Mouse (Mus musculus) kidney, adult 2 months (tissue): ENCODE data around the gene Mfap5. TPM values are rescaled to one million over a fixed set of nuclear protein-coding genes. Genes with fewer than 3 reads are reported as not detected.
A peak's percentile ranks its signal among the peaks of the same experiment; 100 is the strongest.
"Not testable (repeated sequence)": the region's sequence is repeated elsewhere in the genome, so short reads cannot be mapped to it uniquely, and the experiment has no call there.

Experiments
- DNase-seq: peaks from one replicate; pipeline ENCODE4 v3.0.0; 2021
- H3K27ac ChIP-seq: fragments of 200-500 bp; 2 replicates; pipeline ENCODE4 v1.5.1; 2012; ENCODE audit warnings: low read depth, low read length, control low read depth, inconsistent platforms; ENCODE audit not compliant: insufficient read depth
- H3K27me3 ChIP-seq: fragments of 200-500 bp; replicated peaks from 2 replicates; pipeline ENCODE4 v1.6.1; 2012; ENCODE audit warnings: mild to moderate bottlenecking, moderate library complexity, low read length, inconsistent platforms; ENCODE audit not compliant: control insufficient read depth, insufficient read depth
- H3K36me3 ChIP-seq: fragments of 200-500 bp; 2 replicates; pipeline ENCODE4 v1.6.1; 2012; ENCODE audit warnings: mild to moderate bottlenecking, moderate library complexity, low read length, inconsistent platforms; ENCODE audit not compliant: control insufficient read depth, insufficient read depth
- H3K4me1 ChIP-seq: fragments of 200-500 bp; 2 replicates; pipeline ENCODE4 v1.6.1; 2011; ENCODE audit warnings: low read length; ENCODE audit not compliant: control insufficient read depth, insufficient read depth
- H3K4me3 ChIP-seq: fragments of 200-500 bp; 2 replicates; pipeline ENCODE4 v1.5.1; 2011; ENCODE audit warnings: mild to moderate bottlenecking, low read depth, low read length, control low read depth; ENCODE audit not compliant: insufficient read depth
- CTCF ChIP-seq: fragments of 200-500 bp; conservative IDR thresholded peaks from 2 replicates; pipeline ENCODE4 v1.5.1; 2011; ENCODE audit warnings: low read depth, mild to moderate bottlenecking, control low read depth, low read length, moderate library complexity, mixed read lengths; ENCODE audit not compliant: insufficient read depth, insufficient read length
- POLR2A ChIP-seq: fragments of 200-500 bp; IDR thresholded peaks from one replicate; pipeline ENCODE4 v1.6.1; 2011; ENCODE audit warnings: low read depth, low read length, control low read depth
- WGBS: fragments of 180-500 bp; shearing (Covaris S2); methylation state at CpG from one replicate; pipeline ENCODE4 v1.1.7; 2018; 5-methylcytosine and 5-hydroxymethylcytosine counted together
- polyA plus RNA-seq: library from polyadenylated mRNA; depleted of rRNA; stranded (reverse); fragments of >200 nt; gene quantifications from 2 replicates; pipeline ENCODE4 v1.2.3, GENCODE M21; 2012

Mfap5 gene
- polyA plus RNA-seq, 1 experiment, result 16.8 TPM

- H3K36me3 ChIP-seq, result no peaks in the 10 kb centered on the region
- DNase-seq, result peak; percentile 45
- no peaks in the 10 kb centered on the region; the same call in 1 of the 2 replicates for H3K27me3 ChIP-seq
- no peak overlapping the region for H3K4me3 ChIP-seq
- no peak overlapping the region for H3K27ac ChIP-seq
- TF ChIP-seq POLR2A (no peak), CTCF (no peak)
- 11% methylated on average over 21 of the region's 21 CpGs for WGBS
- 0 out of 2 replicates have a peak, but pooled peaks cover 4% of the 10 kb centered on the region for H3K4me1 ChIP-seq
Observed at GRCm38 (mm10) chr6:122495082-122495881, 10.4 kb upstream of the Mfap5 start.

GRCm38 (mm10) chr6:122496501-122496900 is 9.1 kb upstream of the Mfap5 start:
- Histone ChIP-seq H3K27ac (no peak overlapping the region), H3K4me1 (0 out of 2 replicates have a peak, but pooled peaks cover 4% of the 10 kb centered on the region), H3K4me3 (no peak overlapping the region), H3K36me3 (no peaks in the 10 kb centered on the region), H3K27me3 (no peaks in the 10 kb centered on the region; the same call in 1 of the 2 replicates)
- no peak for TF ChIP-seq CTCF
- no peak for TF ChIP-seq POLR2A
- peak; percentile 34 for DNase-seq
- WGBS, result 33% methylated on average over 5 of the region's 5 CpGs

- Histone ChIP-seq H3K27ac (no peak within 1 kb of the TSS), H3K4me3 (no peak within 1 kb of the TSS), H3K27me3 (no peaks in the 10 kb centered on the region; the same call in 1 of the 2 replicates), H3K36me3 (no peaks in the 10 kb centered on the region), H3K4me1 (0 out of 2 replicates have a peak, but pooled peaks cover 4% of the 10 kb centered on the region)
- WGBS, result 73% methylated on average over 5 of the region's 5 CpGs
- DNase-seq, result no peak
- TF ChIP-seq POLR2A (no peak), CTCF (no peak)
Observed at GRCm38 (mm10) chr6:122498661-122499060, 7.0 kb upstream of the Mfap5 start, which contains the start of gene Rimklb. Rimklb (minus strand) TSS chr6:122498761.

GRCm38 (mm10) chr6:122505041-122505440 is 604 bp upstream of the Mfap5 start:
- TF ChIP-seq CTCF (no peak), POLR2A (no peak)
- WGBS, result 34% methylated on average over 4 of the region's 4 CpGs
- Histone ChIP-seq H3K36me3 (no peaks in the 10 kb centered on the region), H3K27me3 (no peaks in the 10 kb centered on the region), H3K4me3 (no peak overlapping the region), H3K27ac (no peak overlapping the region), H3K4me1 (no peaks in the 10 kb centered on the region)
- DNase-seq, result no peak

GRCm38 (mm10) chr6:122508494-122508893 is 2.8 kb downstream of the Mfap5 start:
- Histone ChIP-seq H3K4me1 (no peaks in the 10 kb centered on the region), H3K36me3 (no peaks in the 10 kb centered on the region), H3K27ac (no peak overlapping the region), H3K27me3 (no peaks in the 10 kb centered on the region), H3K4me3 (no peak overlapping the region)
- TF ChIP-seq CTCF (no peak), POLR2A (no peak)
- DNase-seq, result no peak
- WGBS, result 65% methylated on average over 8 of the region's 8 CpGs

GRCm38 (mm10) chr6:122512914-122513878 is 7.6 kb downstream of the Mfap5 start:
- 55% methylated on average over 12 of the region's 12 CpGs for WGBS
- no peak overlapping the region for H3K27ac ChIP-seq
- TF ChIP-seq CTCF, result no peak
- no peak for TF ChIP-seq POLR2A

GRCm38 (mm10) chr6:122514312-122514711 is 8.7 kb downstream of the Mfap5 start:
- WGBS, result 82% methylated on average over 3 of the region's 3 CpGs
- no peaks in the 10 kb centered on the region for H3K4me1 ChIP-seq
- H3K27me3 ChIP-seq, result no peaks in the 10 kb centered on the region
- TF ChIP-seq CTCF (no peak), POLR2A (no peak)
- no peak for DNase-seq
- H3K27ac ChIP-seq, result no peak overlapping the region
- H3K4me3 ChIP-seq, result no peak overlapping the region
- H3K36me3 ChIP-seq, result no peaks in the 10 kb centered on the region

More at GRCm38 (mm10) chr6:122512914-122513878, 7.6 kb downstream of the Mfap5 start:
- Histone ChIP-seq H3K4me1 (no peaks in the 10 kb centered on the region), H3K27me3 (no peaks in the 10 kb centered on the region), H3K4me3 (no peak overlapping the region), H3K36me3 (no peaks in the 10 kb centered on the region)
- DNase-seq, result no peak

GRCm38 (mm10) chr6:122515762-122516161 is 10.1 kb downstream of the Mfap5 start:
- H3K4me1 ChIP-seq, H3K4me3 ChIP-seq, H3K36me3 ChIP-seq, DNase-seq, H3K27me3 ChIP-seq, H3K27ac ChIP-seq: not testable (repeated sequence)
- 93% methylated on average over 2 of the region's 2 CpGs for WGBS
